Mouse (Mus musculus): Measurements from ENCODE around the gene Gpha2. TPM values are rescaled to one million over a fixed set of nuclear protein-coding genes. Genes with fewer than 3 reads are reported as not detected.

Gene Gpha2
- polyA plus RNA-seq, 3 experiments from 2014 or later, result not detected

DNA sequence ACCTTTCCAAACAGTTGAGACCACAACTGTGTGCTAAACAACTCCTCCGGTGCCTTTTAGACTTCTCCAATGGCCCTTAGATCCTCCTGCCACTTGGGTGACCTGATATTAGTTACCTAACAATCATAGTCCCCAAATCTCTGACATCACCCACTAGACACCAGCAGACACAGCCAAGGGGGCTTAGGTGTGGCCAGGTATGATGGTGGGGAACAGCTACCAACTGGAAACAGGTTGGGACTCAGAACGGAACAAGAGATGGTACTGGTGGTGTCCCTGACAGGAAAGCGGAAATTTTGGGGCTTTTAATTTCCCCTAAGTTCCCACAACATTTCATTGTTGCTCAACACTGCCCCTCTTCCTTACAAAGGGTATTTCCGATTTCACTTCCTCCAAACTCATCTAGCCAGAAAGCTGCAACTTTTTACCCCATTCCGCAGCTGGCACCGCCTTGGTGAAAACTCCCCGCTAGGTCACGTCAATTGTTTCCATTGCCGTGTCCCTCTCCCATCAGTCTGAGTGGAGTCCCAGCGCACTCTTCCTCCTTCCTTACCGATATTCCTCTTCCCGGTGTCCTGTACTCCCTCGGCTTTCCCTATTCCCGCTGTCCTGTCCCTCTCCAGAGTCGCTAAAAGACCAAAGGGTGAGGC is 49.7 kb downstream of the Gpha2 start:
- peak; percentile 51 for ATAC-seq

DNA sequence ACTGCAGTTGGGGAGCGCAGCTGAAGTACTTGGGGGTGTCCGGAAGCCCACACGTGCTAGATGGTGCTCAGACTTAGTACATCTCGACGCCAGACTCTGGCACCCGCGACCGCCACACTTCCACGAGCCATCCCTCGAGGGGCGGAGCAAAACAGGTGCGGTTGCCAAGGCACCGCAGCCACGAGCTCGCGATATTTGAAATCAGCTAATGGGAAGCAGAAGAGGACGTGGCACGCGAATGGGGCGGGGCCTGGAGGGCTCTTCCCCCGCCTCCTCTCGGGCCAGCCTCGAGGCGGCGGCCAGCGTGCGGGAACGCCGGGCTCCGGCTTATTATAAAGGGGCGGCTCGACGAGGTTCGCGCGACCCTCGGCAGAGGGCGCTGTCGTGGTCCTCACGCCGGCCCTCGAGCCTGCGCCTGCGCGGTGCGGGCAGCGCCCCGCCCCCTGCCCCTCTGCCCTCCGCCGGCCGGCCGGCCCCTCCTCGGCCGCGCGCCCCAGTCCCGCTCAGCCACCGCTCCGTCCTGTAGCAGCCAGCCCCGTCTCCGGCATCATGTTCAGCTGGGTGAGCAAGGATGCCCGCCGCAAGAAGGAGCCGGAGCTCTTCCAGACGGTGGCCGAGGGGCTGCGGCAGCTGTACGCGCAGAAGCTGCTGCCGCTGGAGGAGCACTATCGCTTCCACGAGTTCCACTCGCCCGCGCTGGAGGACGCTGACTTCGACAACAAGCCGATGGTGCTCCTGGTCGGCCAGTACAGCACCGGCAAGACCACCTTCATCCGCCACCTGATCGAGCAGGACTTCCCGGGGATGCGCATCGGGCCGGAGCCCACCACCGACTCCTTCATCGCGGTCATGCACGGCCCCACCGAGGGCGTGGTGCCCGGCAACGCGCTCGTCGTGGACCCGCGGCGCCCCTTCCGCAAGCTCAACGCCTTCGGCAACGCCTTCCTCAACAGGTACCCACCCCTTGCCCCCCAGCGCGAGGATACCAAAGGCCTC is 50.5 kb downstream of the Gpha2 start, which contains the start of gene Ehd1:
TSS of gene Ehd1 (plus strand) at position 300 of the 996 bp plus-strand sequence.
- peak; percentile 86 for ATAC-seq

Other genes starting within 250 kb of the Gpha2 start
- not detected for gene Slc22a20, start 240.2 kb upstream of the Gpha2 start, polyA plus RNA-seq (2017; shearing (Covaris generic))
- 10 to 100 TPM; 41.9 to 48.2 (median 44.7) TPM for gene Capn1, start 210.5 kb upstream of the Gpha2 start, polyA plus RNA-seq (2017; shearing (Covaris generic))
- gene Syvn1, start 179.8 kb upstream of the Gpha2 start, polyA plus RNA-seq (2017; shearing (Covaris generic)), result 10 to 100 TPM; 12.6 to 16.5 (median 16.2) TPM
- 10 to 100 TPM; 36.6 to 40.3 (median 36.7) TPM for gene Mrpl49, start 168.6 kb upstream of the Gpha2 start, polyA plus RNA-seq (2017; shearing (Covaris generic))
- 1,000 to 10,000 TPM; 1,798 to 3,866 (median 2,409) TPM for gene Fau, start 168.5 kb upstream of the Gpha2 start, polyA plus RNA-seq (2017; shearing (Covaris generic))
- 10 to 100 TPM in 1 of 3 experiments, 1 to 10 TPM in 2; 5.6 to 11.5 (median 9.4) TPM for gene Znhit2, start 165.2 kb upstream of the Gpha2 start, polyA plus RNA-seq (2017; shearing (Covaris generic))
- 1 to 10 TPM; 5.6 to 7.2 (median 6.9) TPM for gene Tm7sf2, start 158.0 kb upstream of the Gpha2 start, polyA plus RNA-seq (2017; shearing (Covaris generic))
- 10 to 100 TPM; 29.3 to 35.6 (median 31.5) TPM for gene Vps51, start 149.1 kb upstream of the Gpha2 start, polyA plus RNA-seq (2017; shearing (Covaris generic))
- gene Tmem262, start 146.3 kb upstream of the Gpha2 start, polyA plus RNA-seq (2017; shearing (Covaris generic)), result not detected
- gene Gm28374, start 144.1 kb upstream of the Gpha2 start, polyA plus RNA-seq (2017; shearing (Covaris generic)), result 1 to 10 TPM in 1 of 3 experiments, under 1 TPM in 1, not detected in 1; 0.77 to 1.1 TPM
- 10 to 100 TPM; 32.0 to 47.2 (median 36.9) TPM for gene Zfpl1, start 141.4 kb upstream of the Gpha2 start, polyA plus RNA-seq (2017; shearing (Covaris generic))
- 10 to 100 TPM in 1 of 3 experiments, 1 to 10 TPM in 2; 2.4 to 24.7 (median 4.4) TPM for gene Cdca5, start 141.4 kb upstream of the Gpha2 start, polyA plus RNA-seq (2017; shearing (Covaris generic))
- under 1 TPM in 1 of 3 experiments, not detected in 2; 0.48 TPM for gene AC131692.1, start 132.0 kb upstream of the Gpha2 start, polyA plus RNA-seq (2017; shearing (Covaris generic))
- gene Naaladl1, start 120.6 kb upstream of the Gpha2 start, polyA plus RNA-seq (2017; shearing (Covaris generic)), result under 1 TPM in 1 of 3 experiments, not detected in 2; 0.33 TPM
- 1 to 10 TPM; 1.4 to 4.4 (median 3.3) TPM for gene Sac3d1, start 107.7 kb upstream of the Gpha2 start, polyA plus RNA-seq (2017; shearing (Covaris generic))
- gene Snx15, start 98.1 kb upstream of the Gpha2 start, polyA plus RNA-seq (2017; shearing (Covaris generic)), result 10 to 100 TPM; 17.2 to 21.8 (median 20.4) TPM
- gene Batf2, start 85.4 kb upstream of the Gpha2 start, polyA plus RNA-seq (2017; shearing (Covaris generic)), result not detected
- gene Arl2, start 84.8 kb upstream of the Gpha2 start, polyA plus RNA-seq (2017; shearing (Covaris generic)), result 10 to 100 TPM; 14.3 to 31.0 (median 21.9) TPM
- gene Majin, start 42.0 kb upstream of the Gpha2 start, polyA plus RNA-seq (2017; shearing (Covaris generic)), result under 1 TPM in 2 of 3 experiments, not detected in 1; 0.55 to 0.79 TPM
- gene Ppp2r5b, start 9.5 kb downstream of the Gpha2 start, polyA plus RNA-seq (2017; shearing (Covaris generic)), result 1 to 10 TPM; 1.7 to 3.3 (median 2.2) TPM
- gene Atg2a, start 15.3 kb downstream of the Gpha2 start, polyA plus RNA-seq (2017; shearing (Covaris generic)), result 10 to 100 TPM in 2 of 3 experiments, 1 to 10 TPM in 1; 8.1 to 12.6 (median 11.5) TPM
- 10 to 100 TPM; 10.8 to 36.2 (median 11.4) TPM for gene Ehd1, start 50.3 kb downstream of the Gpha2 start, polyA plus RNA-seq (2017; shearing (Covaris generic))
- under 1 TPM; 0.15 to 0.36 (median 0.26) TPM for gene Cdc42bpg, start 80.1 kb downstream of the Gpha2 start, polyA plus RNA-seq (2017; shearing (Covaris generic))
- gene Men1, start 108.6 kb downstream of the Gpha2 start, polyA plus RNA-seq (2017; shearing (Covaris generic)), result 10 to 100 TPM; 15.8 to 18.7 (median 16.3) TPM
- 100 to 1,000 TPM in 1 of 3 experiments, 10 to 100 TPM in 2; 68.4 to 105 (median 88.5) TPM for gene Map4k2, start 114.8 kb downstream of the Gpha2 start, polyA plus RNA-seq (2017; shearing (Covaris generic))
- gene Sf1, start 137.3 kb downstream of the Gpha2 start, polyA plus RNA-seq (2017; shearing (Covaris generic)), result 10 to 100 TPM; 53.3 to 63.5 (median 59.1) TPM
- gene Pygm, start 158.0 kb downstream of the Gpha2 start, polyA plus RNA-seq (2017; shearing (Covaris generic)), result 1 to 10 TPM; 3.4 to 6.5 (median 5.7) TPM
- 100 to 1,000 TPM in 1 of 3 experiments, 10 to 100 TPM in 2; 59.9 to 201 (median 68.4) TPM for gene Rasgrp2, start 173.0 kb downstream of the Gpha2 start, polyA plus RNA-seq (2017; shearing (Covaris generic))
- gene Nrxn2, start 192.4 kb downstream of the Gpha2 start, polyA plus RNA-seq (2017; shearing (Covaris generic)), result under 1 TPM in 1 of 3 experiments, not detected in 2; 0.26 TPM